Mouse (Mus musculus): ENCODE measurements around the gene Dna2.

Gene Dna2

GRCm38 (mm10) chr10:62984072-62984471 is 37.2 kb downstream of the Dna2 start:
- DNase-seq (ENCODE audit: low spot score): no peak

DNA sequence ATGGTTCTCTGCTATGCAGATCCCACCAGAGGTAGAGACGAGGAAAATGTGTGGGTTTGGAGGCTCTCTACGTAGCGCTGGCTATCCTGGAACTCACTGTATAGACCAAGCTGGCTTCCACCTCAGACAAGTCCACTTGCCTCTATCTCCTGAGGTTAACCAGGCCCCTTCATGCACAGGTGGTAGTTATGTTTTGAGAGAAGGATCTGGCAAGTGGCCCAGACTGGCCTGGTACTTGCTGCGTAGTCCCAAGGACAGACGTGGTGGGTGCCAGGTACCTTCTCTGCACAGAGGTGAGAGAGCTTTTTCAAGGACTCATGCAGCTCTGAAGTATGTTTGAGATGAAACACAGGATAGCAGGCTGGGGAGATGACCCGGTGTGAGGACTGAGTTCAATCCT is 37.7 kb downstream of the Dna2 start:
- DNase-seq (ENCODE audit: low spot score): peak; percentile 23

DNA sequence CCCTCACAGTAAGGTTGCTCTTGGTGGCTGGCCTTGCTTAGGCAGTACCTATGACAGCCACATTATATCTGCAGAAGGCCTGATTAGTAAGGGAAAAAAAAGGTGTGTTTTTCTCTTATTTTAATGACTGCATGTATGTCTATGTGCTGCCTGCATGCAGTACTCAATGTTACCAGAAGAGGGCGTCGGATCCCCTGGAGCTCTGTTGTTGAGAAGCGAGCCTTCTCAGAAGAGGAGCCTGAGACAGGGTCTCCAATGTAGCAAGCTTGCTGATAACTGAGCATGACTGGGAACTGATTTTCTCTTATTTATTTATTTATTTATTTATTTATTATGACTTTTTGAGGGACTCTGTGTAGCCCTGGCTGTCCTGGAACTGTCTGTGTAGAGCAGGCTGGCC is 40.5 kb downstream of the Dna2 start:
- no peak for DNase-seq (ENCODE audit: low spot score)

GRCm38 (mm10) chr10:62990636-62991035 is 43.8 kb downstream of the Dna2 start:
- no peak for DNase-seq (ENCODE audit: low spot score)

DNA sequence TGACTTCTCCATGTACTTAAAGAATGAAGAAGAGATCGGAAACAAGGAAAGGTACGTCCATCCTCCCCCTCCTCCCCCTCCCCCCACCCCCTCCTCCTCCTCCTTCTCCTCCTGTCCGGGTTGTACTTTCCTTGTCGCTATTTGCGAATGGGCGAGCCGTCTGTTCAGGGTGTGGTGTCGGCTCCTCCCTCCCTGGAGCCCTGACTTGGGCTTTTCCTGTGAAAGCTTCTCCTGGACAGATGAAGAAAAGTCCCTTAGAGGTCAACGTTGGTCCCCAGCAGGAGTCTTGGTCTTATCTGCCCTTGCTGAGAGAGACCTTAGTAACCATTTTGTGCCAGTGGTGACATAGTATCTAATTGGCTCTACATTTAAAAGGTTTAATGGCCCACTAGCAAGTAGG is 47.2 kb downstream of the Dna2 start:
- no peak for DNase-seq (ENCODE audit: low spot score)

- DNase-seq (ENCODE audit: low spot score): no peak
These were observed 53.8 kb downstream of the Dna2 start for GRCm38 (mm10) chr10:63000584-63000983.

GRCm38 (mm10) chr10:63003252-63003651 is 56.4 kb downstream of the Dna2 start:
- no peak for DNase-seq (ENCODE audit: low spot score)

GRCm38 (mm10) chr10:63004556-63004955 is 57.7 kb downstream of the Dna2 start:
- no peak for DNase-seq (ENCODE audit: low spot score)

DNA sequence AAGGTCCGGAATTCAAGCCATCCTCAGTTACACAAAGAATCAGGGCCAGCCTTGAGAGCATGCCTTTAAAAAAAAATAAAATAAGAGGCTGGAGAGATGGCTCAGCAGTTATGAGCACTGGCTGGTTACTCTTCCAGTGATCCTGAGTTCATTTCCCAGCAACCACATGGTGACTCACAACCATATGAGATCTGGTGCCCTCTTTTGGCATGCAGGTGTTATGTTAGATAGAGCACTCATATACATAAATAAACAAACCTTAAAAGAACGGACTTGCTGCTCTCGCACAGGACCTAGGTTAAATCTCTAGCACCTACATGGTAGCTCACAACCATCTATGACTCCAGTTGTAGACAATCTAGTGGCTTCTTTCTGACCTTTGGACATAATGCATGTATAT is 61.4 kb downstream of the Dna2 start:
- no peak for DNase-seq (ENCODE audit: low spot score)

GRCm38 (mm10) chr10:63010268-63010667 is 63.4 kb downstream of the Dna2 start:
- no peak for DNase-seq (ENCODE audit: low spot score)

- no peak for DNase-seq (ENCODE audit: low spot score)
These were observed 64.7 kb downstream of the Dna2 start for GRCm38 (mm10) chr10:63011556-63011955.

- no peak for DNase-seq (ENCODE audit: low spot score)
These were observed 66.7 kb downstream of the Dna2 start for GRCm38 (mm10) chr10:63013476-63013875.

DNA sequence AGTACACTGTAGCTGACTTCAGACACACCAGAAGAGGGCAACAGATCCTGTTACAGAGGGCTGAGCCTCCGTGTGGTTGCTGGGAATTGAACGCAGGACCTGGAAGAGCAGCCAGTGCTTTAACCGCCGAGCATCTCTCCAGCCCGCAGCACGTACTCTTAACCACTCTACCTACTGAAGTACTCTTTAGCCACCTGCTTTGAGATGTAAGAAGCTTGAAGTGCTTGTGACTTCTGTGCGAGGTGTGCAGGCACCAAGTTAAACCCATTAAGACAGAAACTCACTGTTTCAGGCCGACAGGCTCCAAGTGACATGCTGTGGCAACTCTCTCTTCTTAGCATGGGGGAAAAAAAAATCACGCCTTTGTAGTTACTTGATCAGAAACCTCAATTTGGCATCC is 67.3 kb downstream of the Dna2 start:
- DNase-seq (ENCODE audit: low spot score): no peak

DNA sequence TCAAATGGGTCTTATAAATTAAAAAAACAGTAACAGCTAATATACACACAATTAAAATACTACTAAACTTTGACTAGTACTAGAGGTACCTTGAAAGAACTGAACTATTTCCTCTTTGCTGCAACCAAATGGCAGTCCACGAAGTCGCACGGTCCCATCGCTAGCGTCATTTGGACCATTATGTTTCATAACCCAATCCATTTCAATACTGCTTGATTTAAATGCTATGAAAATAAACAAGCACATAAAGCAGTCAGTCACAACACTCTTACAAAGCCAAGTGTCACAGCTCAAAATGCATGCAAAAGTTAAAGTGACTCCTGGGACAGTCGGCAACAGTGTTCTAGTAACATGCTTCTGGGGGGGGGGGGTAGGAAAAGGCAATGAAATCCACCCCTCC is 72.5 kb downstream of the Dna2 start:
- DNase-seq (ENCODE audit: low spot score): no peak

DNA sequence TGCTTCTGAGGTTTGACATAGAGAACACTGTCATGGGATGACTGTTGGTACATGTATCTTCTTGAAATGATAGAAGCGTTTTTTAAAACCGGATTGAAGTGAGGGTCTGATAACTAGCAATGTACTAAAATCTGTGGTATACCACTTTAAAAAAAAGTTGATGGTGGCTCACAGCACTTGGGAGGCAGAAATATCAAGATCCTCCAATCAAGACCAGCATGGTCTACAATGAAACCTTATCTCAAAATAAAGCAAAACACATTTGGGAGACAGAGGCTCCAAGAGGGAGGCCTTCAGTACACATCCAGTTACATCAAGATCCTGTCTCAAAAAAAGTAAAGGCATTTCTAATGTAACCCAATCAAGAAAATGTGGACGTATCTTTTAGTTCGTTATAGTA is 74.9 kb downstream of the Dna2 start:
- no peak for DNase-seq (ENCODE audit: low spot score)

- DNase-seq (ENCODE audit: low spot score): no peak
These were observed 75.8 kb downstream of the Dna2 start for GRCm38 (mm10) chr10:63022541-63023120.

GRCm38 (mm10) chr10:63023121-63023748 is 76.4 kb downstream of the Dna2 start:
- peak; percentile 59 for DNase-seq (ENCODE audit: low spot score)
